Comparison of ENCODE assay signal across 9 mouse cellular contexts in the genomic region with DNA sequence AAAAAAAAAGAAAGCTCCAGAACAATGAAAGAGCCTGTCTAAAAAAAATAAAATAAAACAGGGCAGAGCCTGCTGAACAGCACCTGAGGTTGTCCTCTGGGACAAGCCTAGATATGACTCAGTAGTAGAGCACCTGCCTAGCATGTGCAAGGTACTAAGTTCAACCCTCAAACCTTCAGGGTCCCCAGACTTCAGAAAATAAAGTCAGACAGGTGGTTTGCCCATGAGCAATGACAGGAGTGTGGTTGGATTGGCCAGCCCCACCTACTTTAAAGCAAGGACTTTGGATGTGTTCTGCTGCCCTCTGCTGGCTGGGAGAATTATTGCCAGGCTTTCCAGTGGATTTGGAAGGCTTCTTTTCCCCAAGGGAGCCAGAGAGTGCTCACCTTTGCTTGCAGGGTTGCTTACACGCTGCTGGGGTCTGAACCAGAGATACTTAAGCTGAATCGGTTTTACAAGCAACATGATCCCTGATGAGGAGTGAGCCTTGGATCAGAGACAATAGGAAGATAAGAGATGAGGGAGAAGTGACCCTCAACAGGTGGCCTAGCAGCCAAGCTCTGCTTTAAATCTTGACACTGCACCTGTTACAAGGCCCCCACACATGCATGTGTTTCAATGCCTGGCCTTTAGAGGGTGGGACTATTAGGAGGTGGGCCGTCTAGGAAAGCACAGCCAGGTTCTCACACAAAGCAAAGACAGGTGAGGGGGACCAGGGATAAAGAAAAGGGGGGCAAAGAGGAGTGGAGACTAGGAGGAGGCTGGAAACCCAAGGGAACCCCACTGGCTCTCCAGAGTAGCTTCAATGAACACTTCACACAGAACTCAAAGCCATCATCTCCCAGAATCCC. TPM values are rescaled to one million over a fixed set of nuclear protein-coding genes. Genes with fewer than 3 reads are reported as not detected.
DNase-seq lines count a peak whose midpoint lies in the region; ATAC-seq and TF ChIP-seq lines count a peak whose summit lies in the region.
"Had no signal": no experiment of that assay in that cellular context is flagged by ENCODE, and none has a peak within 500 bp of the region (broad histone marks: within the 10 kb centered on the region; RNA-seq: fewer than 3 reads in every experiment).

No protein-coding gene starts in this region.

- H3K27ac ChIP-seq in bone marrow, adult 2 months (ENCODE audit: control insufficient read depth, insufficient read depth, low read depth, low read length, poor library complexity) = no peak overlapping the region
- no peak overlapping the region for H3K27ac ChIP-seq in embryonic facial prominence, embryonic 15.5 days (replicated peaks)
- no peak overlapping the region for H3K27ac ChIP-seq in kidney, embryonic 14.5 days (ENCODE audit: low read depth, low read length)
- H3K27ac ChIP-seq in limb, embryonic 13.5 days = no peak overlapping the region
- no peak overlapping the region for H3K27ac ChIP-seq in stomach, embryonic 14.5 days (ENCODE audit: low read length)
- H3K27ac ChIP-seq: embryonic facial prominence, embryonic 13.5 days had no signal

- no peak overlapping the region for H3K4me2 ChIP-seq in embryonic facial prominence, embryonic 15.5 days (replicated peaks)
- H3K4me2 ChIP-seq in kidney, embryonic 14.5 days (replicated peaks; ENCODE audit: low read depth, low read length) = no peak overlapping the region
- H3K4me2 ChIP-seq in limb, embryonic 13.5 days (replicated peaks) = no peak overlapping the region
- no peak overlapping the region for H3K4me2 ChIP-seq in stomach, embryonic 14.5 days (replicated peaks; ENCODE audit: low read depth, low read length)
- H3K4me2 ChIP-seq: embryonic facial prominence, embryonic 13.5 days had no signal

- WGBS in bone marrow, adult 2 months = 17% methylated on average over 3 of the region's 3 CpGs
- 6% methylated on average over 3 of the region's 3 CpGs for WGBS in embryonic facial prominence, embryonic 15.5 days
- 10% methylated on average over 3 of the region's 3 CpGs for WGBS in kidney, embryonic 14.5 days
- 1% methylated on average over 3 of the region's 3 CpGs for WGBS in limb, embryonic 13.5 days
- 4% methylated on average over 3 of the region's 3 CpGs for WGBS in stomach, embryonic 14.5 days

- no peaks in the 10 kb centered on the region for H3K36me3 ChIP-seq in embryonic facial prominence, embryonic 15.5 days
- H3K36me3 ChIP-seq in kidney, embryonic 14.5 days (ENCODE audit: control insufficient read depth, insufficient read depth, low read length) = no peaks in the 10 kb centered on the region
- no peaks in the 10 kb centered on the region for H3K36me3 ChIP-seq in limb, embryonic 13.5 days
- H3K36me3 ChIP-seq in stomach, embryonic 14.5 days (ENCODE audit: control insufficient read depth, insufficient read depth, low read length) = no peaks in the 10 kb centered on the region
- H3K36me3 ChIP-seq: embryonic facial prominence, embryonic 13.5 days had no signal

- peak; percentile 16 to 43 for DNase-seq in heart, adult 9 months (ENCODE audit: low spot score in 2 of 2)
- DNase-seq in neural tube, embryonic 10.5 days (ENCODE audit: extremely low spot score, low spot score) = peak; percentile 82

- no peak overlapping the region for H3K4me3 ChIP-seq in bone marrow, adult 2 months (replicated peaks; ENCODE audit: control insufficient read depth, low read depth, low read length)
- H3K4me3 ChIP-seq in embryonic facial prominence, embryonic 15.5 days (replicated peaks) = no peak overlapping the region
- H3K4me3 ChIP-seq in kidney, embryonic 14.5 days (ENCODE audit: low read length) = no peak overlapping the region
- no peak overlapping the region for H3K4me3 ChIP-seq in limb, embryonic 13.5 days
- H3K4me3 ChIP-seq in stomach, embryonic 14.5 days (ENCODE audit: low read depth, low read length) = no peak overlapping the region
- H3K4me3 ChIP-seq: embryonic facial prominence, embryonic 13.5 days had no signal

- TF ChIP-seq POLR2A in bone marrow, adult 2 months (IDR thresholded peaks at IDR 0.05; ENCODE audit: borderline replicate concordance, control insufficient read depth, low read depth, low read length) = no peak

- 0 out of 2 replicates have a peak, but pooled peaks cover 2% of the 10 kb centered on the region for H3K27me3 ChIP-seq in embryonic facial prominence, embryonic 15.5 days
- no peaks in the 10 kb centered on the region for H3K27me3 ChIP-seq in kidney, embryonic 14.5 days (ENCODE audit: control insufficient read depth, insufficient read depth, low read length)
- H3K27me3 ChIP-seq in limb, embryonic 13.5 days = no peaks in the 10 kb centered on the region; the same call in 1 of the 2 replicates
- H3K27me3 ChIP-seq in stomach, embryonic 14.5 days (ENCODE audit: control insufficient read depth, insufficient read depth, low read length) = no peaks in the 10 kb centered on the region
- H3K27me3 ChIP-seq: embryonic facial prominence, embryonic 13.5 days had no signal

- TF ChIP-seq CTCF in bone marrow, adult 2 months (IDR thresholded peaks at IDR 0.05; ENCODE audit: control insufficient read depth, insufficient read depth, low read length) = peak; percentile 60

- ATAC-seq in CD4-positive, CD25-positive, alpha-beta regulatory T cell, adult 4 months = peak; percentile 93
- 0 out of 2 replicates have a peak, but pooled peaks have one; percentile 24 for ATAC-seq in embryonic facial prominence, embryonic 15.5 days (ENCODE audit: insufficient number of reproducible peaks, low FRiP score, low TSS enrichment, low read depth)
- peak; percentile 88 for ATAC-seq in kidney, embryonic 14.5 days (ENCODE audit: low FRiP score, low TSS enrichment)
- ATAC-seq in limb, embryonic 13.5 days (ENCODE audit: low FRiP score, low read depth) = peak; percentile 66; the same call in 1 of the 2 replicates
- peak; percentile 59 for ATAC-seq in stomach, embryonic 14.5 days (ENCODE audit: insufficient number of reproducible peaks, insufficient read depth, low FRiP score, low read depth)

- H3K4me1 ChIP-seq in bone marrow, adult 2 months (ENCODE audit: control insufficient read depth, insufficient read depth, low read length) = no peaks in the 10 kb centered on the region
- H3K4me1 ChIP-seq in embryonic facial prominence, embryonic 15.5 days = no peaks in the 10 kb centered on the region
- no peaks in the 10 kb centered on the region for H3K4me1 ChIP-seq in kidney, embryonic 14.5 days (ENCODE audit: control insufficient read depth, insufficient read depth, low read length)
- H3K4me1 ChIP-seq in limb, embryonic 13.5 days = no peaks in the 10 kb centered on the region
- no peaks in the 10 kb centered on the region for H3K4me1 ChIP-seq in stomach, embryonic 14.5 days (ENCODE audit: control insufficient read depth, insufficient read depth, low read length)
- H3K4me1 ChIP-seq: embryonic facial prominence, embryonic 13.5 days had no signal

- no peak overlapping the region for H3K9ac ChIP-seq in embryonic facial prominence, embryonic 15.5 days
- no peak overlapping the region for H3K9ac ChIP-seq in kidney, embryonic 14.5 days (ENCODE audit: low read depth, low read length)
- H3K9ac ChIP-seq in limb, embryonic 13.5 days = no peak overlapping the region
- H3K9ac ChIP-seq in stomach, embryonic 14.5 days (replicated peaks; ENCODE audit: low read depth, low read length) = no peak overlapping the region
- H3K9ac ChIP-seq: embryonic facial prominence, embryonic 13.5 days had no signal

- no peaks in the 10 kb centered on the region for H3K9me3 ChIP-seq in embryonic facial prominence, embryonic 15.5 days (replicated peaks)
- no peaks in the 10 kb centered on the region for H3K9me3 ChIP-seq in kidney, embryonic 14.5 days (ENCODE audit: control insufficient read depth, low read length)
- H3K9me3 ChIP-seq in limb, embryonic 13.5 days = no peaks in the 10 kb centered on the region
- H3K9me3 ChIP-seq in stomach, embryonic 14.5 days (ENCODE audit: control insufficient read depth, low read depth, low read length) = no peaks in the 10 kb centered on the region
- H3K9me3 ChIP-seq: embryonic facial prominence, embryonic 13.5 days had no signal

RNA-seq across cellular contexts. Expression of gene Thnsl2, which starts 19.0 kb away (rescaled TPM):
- polyA plus RNA-seq in CD4-positive, CD25-positive, alpha-beta regulatory T cell, adult 4 months (2017; shearing (Covaris generic)) = 1 to 10 TPM; 1.3 to 2.1 TPM
- polyA plus RNA-seq in bone marrow, adult 2 months (2011; ENCODE audit: insufficient read depth, insufficient read length, low replicate concordance, missing spikeins) = not detected in 2 replicates
- polyA plus RNA-seq in embryonic facial prominence, embryonic 15.5 days (2015; fragmentation: Nextera tagmentation; extraction: Ambion mirVana) = 7.1 and 8.3 TPM in 2 replicates
- 21.4 and 25.7 TPM in 2 replicates for polyA plus RNA-seq in kidney, embryonic 14.5 days (2014; fragmentation: Nextera tagmentation; extraction: Ambion mirVana)
- polyA plus RNA-seq in limb, embryonic 13.5 days (2015; fragmentation: Nextera tagmentation; extraction: Ambion mirVana) = 6.1 and 7.6 TPM in 2 replicates
- 5.6 and 5.7 TPM in 2 replicates for polyA plus RNA-seq in stomach, embryonic 14.5 days (2014; fragmentation: Nextera tagmentation; extraction: Ambion mirVana)

Comparison
In these comparisons a context has a peak if more than half of its experiments do, and no peak if none do; other contexts are left out.
1. ATAC-seq: peak in every context shown above with its lines; median percentile 93 in CD4-positive, CD25-positive, alpha-beta regulatory T cell, adult 4 months; 88 in kidney, embryonic 14.5 days; 66 in limb, embryonic 13.5 days; 59 in stomach, embryonic 14.5 days; 24 in embryonic facial prominence, embryonic 15.5 days.